Mouse (Mus musculus) naive thymus-derived CD4-positive, alpha-beta T cell, adult 5 months (primary cell): ENCODE results near the gene Gm8229. TPM values are rescaled to one million over a fixed set of nuclear protein-coding genes. Genes with fewer than 3 reads are reported as not detected.

Experiments used
- polyA plus RNA-seq: library from polyadenylated mRNA; unstranded; fragments of 100-300 nt; shearing (Covaris generic); gene quantifications from one replicate; pipeline ENCODE4 v1.2.1, GENCODE M21; 2017

The Gm8229 gene
- not detected for polyA plus RNA-seq

DNA sequence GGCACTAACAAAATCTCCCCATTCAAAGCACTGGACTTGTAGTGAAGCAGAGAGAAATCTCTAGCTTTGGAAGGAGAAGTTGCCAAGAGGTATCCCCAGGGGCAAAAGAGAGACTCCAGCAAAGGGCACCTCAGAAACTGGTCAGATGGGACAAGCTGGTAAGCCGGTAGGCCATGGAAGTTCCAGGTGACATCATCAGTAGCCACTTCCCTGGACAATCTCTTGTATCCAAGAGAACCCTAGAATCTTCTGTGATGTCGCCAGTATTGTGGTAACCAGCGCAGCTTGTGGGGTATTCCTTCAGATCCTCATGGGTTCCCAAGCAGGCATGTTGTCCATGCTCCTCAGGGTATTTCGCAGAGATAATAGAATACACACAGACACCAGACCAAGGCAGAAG lies at the start of gene Gm8229:
Gene Gm8229, plus strand, starts transcription at position 301 of the 400 bp plus-strand sequence.

DNA sequence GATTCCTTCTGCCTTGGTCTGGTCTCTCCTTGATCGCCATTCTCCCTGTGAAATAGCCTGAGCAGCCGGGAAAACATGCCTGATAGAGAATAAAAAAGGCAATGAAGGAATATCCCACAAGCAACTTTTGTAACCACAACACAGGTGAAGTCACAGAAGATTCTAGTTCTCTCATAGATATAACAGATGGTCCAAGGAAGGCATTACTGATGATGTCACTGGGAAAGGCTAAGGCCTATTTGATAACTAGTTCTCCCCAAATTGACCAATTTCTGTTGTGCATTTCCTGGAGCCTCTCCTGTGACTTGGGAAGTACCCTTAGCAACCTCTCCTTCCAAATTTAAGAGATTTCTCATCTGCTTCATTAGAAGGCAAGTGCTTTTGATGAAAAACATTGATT lies 26.7 kb upstream of the Gm8229 start, which contains the start of gene Gm5930:
Gene Gm5930, minus strand, starts transcription at position 101 of the 400 bp plus-strand sequence.

DNA sequence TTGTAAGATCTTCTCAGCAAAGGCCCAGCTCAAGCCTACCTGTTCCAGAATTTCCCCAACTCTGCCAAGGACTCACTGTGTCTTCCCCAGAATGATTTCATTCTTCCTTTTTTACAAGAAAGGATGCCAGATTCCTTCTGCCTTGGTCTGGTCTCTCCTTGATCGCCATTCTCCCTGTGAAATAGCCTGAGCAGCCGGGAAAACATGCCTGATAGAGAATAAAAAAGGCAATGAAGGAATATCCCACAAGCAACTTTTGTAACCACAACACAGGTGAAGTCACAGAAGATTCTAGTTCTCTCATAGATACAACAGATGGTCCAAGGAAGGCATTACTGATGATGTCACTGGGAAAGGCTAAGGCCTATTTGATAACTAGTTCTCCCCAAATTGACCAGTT lies 45.4 kb downstream of the Gm8229 start, which contains the start of gene Gm3371:
Gene Gm3371, minus strand, starts transcription at position 101 of the 400 bp plus-strand sequence.

Other genes with a start within 250 kb of the Gm8229 start
- not detected for gene Gm3327, start 241.5 kb upstream of the Gm8229 start, polyA plus RNA-seq
- gene Gm8212, start 167.7 kb upstream of the Gm8229 start, polyA plus RNA-seq: not detected
- gene 4930503E14Rik, start 152.1 kb upstream of the Gm8229 start, polyA plus RNA-seq: not detected
- gene Gm8220, start 79.8 kb upstream of the Gm8229 start, polyA plus RNA-seq: not detected
- not detected for gene Gm5930, start 26.8 kb upstream of the Gm8229 start, polyA plus RNA-seq
- not detected for gene Gm3371, start 45.3 kb downstream of the Gm8229 start, polyA plus RNA-seq
- not detected for gene Gm8232, start 68.3 kb downstream of the Gm8229 start, polyA plus RNA-seq
- not detected for gene BC061237, start 127.1 kb downstream of the Gm8229 start, polyA plus RNA-seq
- gene Gm17093, start 152.9 kb downstream of the Gm8229 start, polyA plus RNA-seq: not detected
- not detected for gene Gm8247, start 217.8 kb downstream of the Gm8229 start, polyA plus RNA-seq